Mouse (Mus musculus) stomach, embryonic 16.5 days (tissue): ENCODE data around the gene Stk25. TPM values are rescaled to one million over a fixed set of nuclear protein-coding genes. Genes with fewer than 3 reads are reported as not detected.

Experiments used
- ATAC-seq: fragments of 200-750 bp; cut with Nextera tagmentation; 2 replicates; pipeline ENCODE4 v1.8.0; 2017; ENCODE audit warnings: moderate number of reproducible peaks, moderate TSS enrichment; ENCODE audit not compliant: insufficient read depth, low FRiP score
- H3K27ac ChIP-seq: fragments of 300-500 bp; sonication (generic); 2 replicates; pipeline ENCODE4 v1.5.1; 2014; ENCODE audit warnings: low read length
- H3K27me3 ChIP-seq: fragments of 300-500 bp; sonication (generic); 2 replicates; pipeline ENCODE4 v1.6.1; 2014; ENCODE audit warnings: low read length, control low read depth, mixed read lengths; ENCODE audit not compliant: control insufficient read depth, insufficient read depth
- H3K36me3 ChIP-seq: fragments of 300-500 bp; sonication (generic); 2 replicates; pipeline ENCODE4 v1.6.1; 2014; ENCODE audit warnings: low read length; ENCODE audit not compliant: control insufficient read depth, insufficient read depth
- H3K4me1 ChIP-seq: fragments of 300-500 bp; sonication (generic); 2 replicates; pipeline ENCODE4 v1.6.1; 2014; ENCODE audit warnings: low read length, control low read depth, mixed read lengths; ENCODE audit not compliant: control insufficient read depth, insufficient read depth
- H3K4me2 ChIP-seq: fragments of 300-500 bp; sonication (generic); 2 replicates; pipeline ENCODE4 v1.6.1; 2014; ENCODE audit warnings: low read depth, low read length, mixed read lengths
- H3K4me3 ChIP-seq: fragments of 300-500 bp; sonication (generic); replicated peaks from 2 replicates; pipeline ENCODE4 v1.5.1; 2014; ENCODE audit warnings: mild to moderate bottlenecking, low read length
- H3K9ac ChIP-seq: fragments of 300-500 bp; sonication (generic); 2 replicates; pipeline ENCODE4 v1.6.1; 2014; ENCODE audit warnings: low read length
- H3K9me3 ChIP-seq: fragments of 300-500 bp; sonication (generic); replicated peaks from 2 replicates; pipeline ENCODE4 v1.6.1; 2016; ENCODE audit warnings: low read length, control low read depth; ENCODE audit not compliant: control insufficient read depth
- WGBS: fragments of 180-500 bp; shearing (Covaris S2); extraction: QIAGEN DNeasy Blood & Tissue Kit; methylation state at CpG from one replicate; pipeline ENCODE4 v1.1.7; 2014; 5-methylcytosine and 5-hydroxymethylcytosine counted together
- polyA plus RNA-seq: library from polyadenylated mRNA; unstranded; fragments of >200 nt; fragmentation: Nextera tagmentation; extraction: Ambion mirVana; gene quantifications from 2 replicates; pipeline ENCODE4 v1.2.1, GENCODE M21; 2015

Stk25 gene
- polyA plus RNA-seq, 1 experiment from 2014 or later = 135 TPM

DNA sequence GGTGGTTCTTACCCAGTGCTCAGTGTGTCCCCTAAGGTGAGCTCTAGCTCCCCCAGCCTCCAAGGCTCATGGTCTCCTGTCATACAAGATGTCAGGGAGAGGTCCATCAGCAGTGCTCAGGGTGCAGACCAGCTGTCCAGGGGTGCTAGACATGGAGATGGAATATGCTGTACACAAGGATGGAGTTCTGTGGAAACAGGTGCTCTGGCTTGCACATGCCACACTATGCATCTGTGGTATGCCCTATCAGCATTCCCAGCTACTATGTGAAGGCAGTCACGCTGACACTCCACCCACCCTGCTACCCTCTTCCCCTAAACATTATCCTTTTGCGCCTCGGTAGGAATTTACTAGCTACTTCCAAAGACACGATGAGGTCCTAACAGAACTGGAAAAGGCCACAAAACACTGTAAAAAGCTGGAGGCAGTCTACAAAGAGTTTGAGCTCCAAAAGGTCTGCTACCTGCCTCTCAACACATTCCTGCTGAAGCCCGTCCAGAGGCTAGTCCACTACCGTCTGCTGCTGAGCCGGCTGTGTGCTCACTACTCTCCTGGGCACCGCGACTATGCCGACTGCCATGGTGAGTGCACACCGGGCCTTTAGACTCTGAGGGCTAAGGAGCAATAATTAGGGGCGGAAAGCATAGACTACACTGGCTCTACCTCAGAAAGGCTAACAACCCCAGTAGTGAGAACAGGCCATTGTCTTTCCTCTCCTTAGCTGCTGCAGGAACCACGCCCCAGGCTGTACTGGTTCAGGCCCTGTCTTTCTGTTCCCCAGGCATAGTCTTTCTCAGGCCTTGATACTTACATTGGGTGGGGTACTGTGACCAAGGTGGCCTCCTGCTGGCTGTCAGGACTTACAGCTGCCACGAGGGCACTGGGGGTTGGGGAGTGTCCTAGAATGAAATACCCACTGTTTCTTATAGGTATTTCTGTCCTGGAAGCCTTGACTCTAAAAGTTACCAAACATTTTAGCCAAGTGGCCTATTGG is 51.1 kb downstream of the Stk25 start:
- Histone ChIP-seq H3K9me3 (no peaks in the 10 kb centered on the region), H3K4me2 (no peak overlapping the region), H3K27ac (no peak overlapping the region), H3K36me3 (no peaks in the 10 kb centered on the region), H3K4me3 (no peak overlapping the region), H3K4me1 (no peaks in the 10 kb centered on the region), H3K27me3 (no peaks in the 10 kb centered on the region), H3K9ac (no peak overlapping the region)
- 79% methylated on average over 14 of the region's 14 CpGs for WGBS
- ATAC-seq = no peak

DNA sequence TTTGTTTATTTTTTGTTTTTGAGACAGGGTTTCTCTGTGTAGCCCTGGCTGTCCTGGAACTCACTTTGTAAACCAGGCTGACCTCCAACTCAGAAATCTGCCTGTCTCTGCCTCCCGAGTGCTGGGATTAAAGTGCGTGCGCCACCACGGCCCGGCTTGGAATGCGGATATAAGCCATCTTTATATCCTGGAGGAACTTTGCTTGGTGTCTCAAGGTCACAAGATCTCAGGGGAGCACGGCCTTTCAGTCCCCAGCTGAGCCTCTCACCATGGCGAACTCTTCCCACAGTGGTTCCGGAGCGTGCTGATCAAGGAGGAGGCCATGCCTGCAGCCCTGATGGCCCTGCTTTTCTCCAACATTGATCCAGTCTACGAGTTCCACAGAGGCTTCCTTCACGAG is 54.5 kb downstream of the Stk25 start:
- H3K9me3 ChIP-seq = no peaks in the 10 kb centered on the region
- H3K9ac ChIP-seq = no peak overlapping the region
- no peak for ATAC-seq
- H3K27me3 ChIP-seq = no peaks in the 10 kb centered on the region
- 92% methylated on average over 12 of the region's 12 CpGs for WGBS
- no peak overlapping the region for H3K4me3 ChIP-seq
- no peaks in the 10 kb centered on the region for H3K36me3 ChIP-seq
- H3K4me1 ChIP-seq = no peaks in the 10 kb centered on the region
- H3K27ac ChIP-seq = no peak overlapping the region
- no peak overlapping the region for H3K4me2 ChIP-seq

DNA sequence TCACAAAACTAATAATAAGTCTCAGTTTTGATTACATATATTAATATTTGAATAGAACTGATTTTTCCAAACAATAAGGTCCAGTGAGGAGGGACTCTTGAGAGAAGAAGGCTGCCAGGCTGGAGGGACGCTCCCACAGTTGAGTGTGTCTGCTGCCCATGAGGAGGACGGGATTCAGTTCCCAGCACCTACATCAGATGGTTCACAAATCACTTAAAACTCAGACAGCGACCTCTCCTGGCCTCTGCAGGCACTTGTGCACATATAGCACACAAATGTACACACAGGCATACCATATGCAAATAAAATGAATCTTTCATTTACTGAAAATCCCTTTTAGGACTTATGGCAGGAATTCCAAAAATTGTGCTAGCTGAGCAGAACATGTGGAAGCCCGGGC is 55.5 kb downstream of the Stk25 start:
- no peak for ATAC-seq
- Histone ChIP-seq H3K4me1 (no peaks in the 10 kb centered on the region), H3K4me2 (no peak overlapping the region), H3K27me3 (no peaks in the 10 kb centered on the region), H3K9me3 (no peaks in the 10 kb centered on the region), H3K36me3 (no peaks in the 10 kb centered on the region), H3K9ac (no peak overlapping the region), H3K4me3 (no peak overlapping the region), H3K27ac (no peak overlapping the region)
- WGBS = 77% methylated on average over 4 of the region's 4 CpGs

DNA sequence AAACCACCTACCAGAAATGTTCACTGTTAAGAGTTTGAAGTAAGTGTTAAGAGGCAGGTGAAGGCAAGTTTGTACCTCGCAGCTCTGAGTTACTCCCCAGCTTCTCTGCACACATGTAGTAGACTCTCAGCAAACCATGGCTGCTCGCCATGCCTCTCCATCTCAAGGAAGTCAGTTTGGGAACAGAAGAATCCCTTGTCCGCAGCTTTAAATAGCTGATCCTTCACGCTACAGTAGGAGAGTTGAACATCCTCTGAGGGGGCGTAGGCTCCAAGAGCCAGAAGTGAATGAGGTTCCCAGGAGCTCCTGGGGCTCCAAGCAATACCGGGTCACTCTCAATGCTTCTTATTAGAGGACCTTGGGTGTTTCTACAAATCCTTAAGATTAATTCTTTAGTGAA is 62.5 kb downstream of the Stk25 start:
- Histone ChIP-seq H3K9me3 (no peaks in the 10 kb centered on the region; the same call in 1 of the 2 replicates), H3K4me2 (no peak overlapping the region), H3K4me1 (no peaks in the 10 kb centered on the region), H3K36me3 (no peaks in the 10 kb centered on the region), H3K9ac (no peak overlapping the region), H3K27me3 (no peaks in the 10 kb centered on the region), H3K4me3 (no peak overlapping the region), H3K27ac (no peak overlapping the region)
- ATAC-seq = no peak
- 74% methylated on average over 6 of the region's 6 CpGs for WGBS

DNA sequence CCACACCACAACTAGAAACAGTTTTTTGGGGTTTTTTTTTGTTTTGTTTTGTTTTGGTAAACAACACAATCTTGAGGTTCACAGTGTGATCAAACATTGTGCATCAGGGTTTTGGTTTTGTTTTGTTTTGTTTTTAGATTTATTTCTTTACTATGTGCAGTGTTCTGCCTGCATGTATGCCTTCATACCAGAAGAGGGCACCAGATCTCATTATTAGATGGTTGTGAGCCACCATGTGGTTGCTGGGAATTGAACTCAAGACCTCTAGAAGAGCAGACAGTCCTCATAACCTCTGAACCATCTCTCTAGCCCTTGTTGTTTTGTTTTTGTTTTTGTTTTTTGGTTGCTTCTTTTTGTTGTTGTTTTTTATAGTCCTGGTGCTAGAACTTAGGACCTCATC is 64.5 kb downstream of the Stk25 start:
- Histone ChIP-seq H3K4me2 (no peak overlapping the region), H3K9me3 (no peaks in the 10 kb centered on the region; the same call in 1 of the 2 replicates), H3K27ac (no peak overlapping the region), H3K4me3 (no peak overlapping the region), H3K4me1 (no peaks in the 10 kb centered on the region), H3K27me3 (no peaks in the 10 kb centered on the region), H3K36me3 (no peaks in the 10 kb centered on the region), H3K9ac (no peak overlapping the region)
- ATAC-seq = no peak

DNA sequence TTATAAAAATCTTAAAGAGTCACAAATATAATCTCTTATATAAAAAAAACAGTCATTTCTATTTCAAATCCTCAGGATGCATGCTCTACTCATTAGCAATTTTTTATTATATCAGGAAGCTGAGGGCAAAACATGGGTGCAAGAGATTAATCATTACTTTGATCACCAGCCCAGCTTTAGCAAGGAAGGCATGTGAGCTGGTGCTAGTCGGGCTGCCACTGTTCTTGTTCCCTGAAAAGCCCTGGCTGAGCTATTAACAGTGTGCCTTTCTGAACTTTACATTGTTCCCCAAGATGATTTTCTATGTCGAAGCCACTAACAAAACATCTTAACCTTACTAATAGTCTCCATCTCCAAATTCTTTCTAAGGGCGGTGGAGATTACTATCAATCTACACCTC is 70.1 kb downstream of the Stk25 start:
- H3K36me3 ChIP-seq = no peaks in the 10 kb centered on the region
- ATAC-seq = no peak
- H3K9ac ChIP-seq = no peak overlapping the region
- no peaks in the 10 kb centered on the region for H3K27me3 ChIP-seq
- H3K4me1 ChIP-seq = no peaks in the 10 kb centered on the region
- no peak overlapping the region for H3K4me3 ChIP-seq
- no peaks in the 10 kb centered on the region for H3K9me3 ChIP-seq
- no peak overlapping the region for H3K27ac ChIP-seq
- H3K4me2 ChIP-seq = no peak overlapping the region
- WGBS = 66% methylated on average over 3 of the region's 3 CpGs

DNA sequence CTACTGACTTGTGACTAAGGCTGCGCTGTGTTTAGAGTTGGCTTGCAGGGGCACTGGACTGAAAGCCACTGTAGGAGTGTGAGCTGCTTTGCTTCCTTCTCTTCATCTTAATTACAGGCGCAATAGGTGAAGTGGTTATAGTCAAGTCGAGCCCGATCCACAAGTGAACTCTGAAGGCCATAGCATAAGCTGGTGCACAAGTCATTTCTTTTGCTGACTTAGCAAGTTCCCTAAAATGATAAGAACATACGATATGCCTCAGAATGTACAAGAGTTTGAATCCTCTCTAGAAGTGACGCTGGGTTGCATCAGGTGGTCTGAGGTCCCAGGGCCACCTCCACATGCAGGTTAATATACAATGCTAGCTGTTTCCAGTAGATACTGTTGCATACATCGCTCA is 76.9 kb downstream of the Stk25 start:
- WGBS = 93% methylated on average over 7 of the region's 7 CpGs
- Histone ChIP-seq H3K9ac (no peak overlapping the region), H3K4me3 (no peak overlapping the region), H3K27ac (no peak overlapping the region), H3K9me3 (no peaks in the 10 kb centered on the region), H3K4me1 (no peaks in the 10 kb centered on the region), H3K4me2 (no peak overlapping the region), H3K36me3 (no peaks in the 10 kb centered on the region), H3K27me3 (no peaks in the 10 kb centered on the region)
- ATAC-seq = no peak

DNA sequence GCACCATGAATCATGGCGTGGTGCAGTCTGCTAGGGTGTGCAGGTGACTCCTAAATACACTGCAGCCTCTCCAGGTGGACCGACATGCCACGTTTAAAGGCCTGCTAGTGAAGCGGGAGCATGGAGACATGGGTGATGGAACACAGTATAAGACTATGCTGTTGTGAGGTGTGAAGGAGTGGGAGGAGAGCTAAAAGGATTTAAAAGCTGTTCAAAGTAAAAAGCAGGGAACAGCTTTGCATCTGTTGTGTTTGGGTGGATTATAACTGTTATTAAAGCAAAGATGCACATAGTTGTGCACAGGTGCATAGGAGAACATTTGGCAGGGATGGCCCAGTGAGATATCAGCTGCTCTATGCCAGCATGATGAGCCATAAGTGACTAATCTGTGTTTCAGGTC is 80.6 kb downstream of the Stk25 start:
- no peaks in the 10 kb centered on the region for H3K9me3 ChIP-seq
- H3K27me3 ChIP-seq = no peaks in the 10 kb centered on the region
- ATAC-seq = no peak
- H3K36me3 ChIP-seq = no peaks in the 10 kb centered on the region
- no peak overlapping the region for H3K9ac ChIP-seq
- WGBS = 82% methylated on average over 4 of the region's 4 CpGs
- H3K4me1 ChIP-seq = no peaks in the 10 kb centered on the region
- no peak overlapping the region for H3K4me2 ChIP-seq
- no peak overlapping the region for H3K4me3 ChIP-seq
- no peak overlapping the region for H3K27ac ChIP-seq

DNA sequence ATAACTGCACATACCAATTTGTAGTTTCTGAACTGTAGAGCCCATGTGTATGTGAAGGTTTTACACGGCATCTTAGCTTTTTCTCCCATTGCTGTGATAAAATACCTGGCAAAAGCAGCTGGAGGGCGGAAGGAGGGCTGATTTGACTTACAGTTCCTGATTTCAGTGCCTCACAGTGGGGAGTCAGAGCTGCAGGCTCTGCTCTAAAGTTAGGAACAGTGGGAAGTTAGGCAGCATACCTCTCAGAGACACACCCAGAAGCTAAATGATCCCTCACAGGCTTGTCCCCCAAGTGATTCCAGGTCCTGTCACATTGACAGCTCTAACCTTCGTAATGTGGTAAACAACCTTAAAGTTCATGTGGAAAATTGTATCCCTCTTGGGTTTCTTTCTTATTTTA is 81.4 kb downstream of the Stk25 start:
- ATAC-seq = no peak
- H3K27me3 ChIP-seq = no peaks in the 10 kb centered on the region
- H3K9ac ChIP-seq = no peak overlapping the region
- 81% methylated on average over 3 of the region's 3 CpGs for WGBS
- no peak overlapping the region for H3K27ac ChIP-seq
- no peak overlapping the region for H3K4me2 ChIP-seq
- H3K9me3 ChIP-seq = no peaks in the 10 kb centered on the region
- no peaks in the 10 kb centered on the region for H3K36me3 ChIP-seq
- no peak overlapping the region for H3K4me3 ChIP-seq
- no peaks in the 10 kb centered on the region for H3K4me1 ChIP-seq
